Mouse (Mus musculus) midbrain, embryonic 10.5 days (tissue): Measurements from ENCODE around the gene Fam174b. TPM values are rescaled to one million over a fixed set of nuclear protein-coding genes. Genes with fewer than 3 reads are reported as not detected.

Experiments used
- DNase-seq: peaks from one replicate; pipeline ENCODE4 v3.0.0-alpha.2; 2017; ENCODE audit warnings: low spot score
- H3K27ac ChIP-seq: fragments of 300-500 bp; sonication (generic); replicated peaks from 2 replicates; pipeline ENCODE4 v1.5.1; 2016; ENCODE audit warnings: mild to moderate bottlenecking
- H3K27me3 ChIP-seq: fragments of 300-500 bp; sonication (generic); 2 replicates; pipeline ENCODE4 v1.6.1; 2016; ENCODE audit warnings: low read depth, mild to moderate bottlenecking; ENCODE audit not compliant: poor library complexity, severe bottlenecking
- H3K36me3 ChIP-seq: fragments of 300-500 bp; sonication (generic); 2 replicates; pipeline ENCODE4 v1.6.1; 2016; ENCODE audit warnings: mild to moderate bottlenecking, moderate library complexity
- H3K4me1 ChIP-seq: fragments of 300-500 bp; sonication (generic); 2 replicates; pipeline ENCODE4 v1.6.1; 2016
- H3K4me3 ChIP-seq: fragments of 300-500 bp; sonication (generic); 2 replicates; pipeline ENCODE4 v1.5.1; 2016; ENCODE audit warnings: mild to moderate bottlenecking, moderate library complexity
- H3K9me3 ChIP-seq: fragments of 300-500 bp; sonication (generic); replicated peaks from 2 replicates; pipeline ENCODE4 v1.6.1; 2016; ENCODE audit warnings: mild to moderate bottlenecking
- WGBS: fragments of 180-500 bp; shearing (Covaris S2); methylation state at CpG from one replicate; pipeline ENCODE4 v1.1.7; 2016; 5-methylcytosine and 5-hydroxymethylcytosine counted together
- polyA plus RNA-seq: library from polyadenylated mRNA; unstranded; fragments of >200 nt; fragmentation: Nextera tagmentation; extraction: Ambion mirVana; gene quantifications from 2 replicates; pipeline ENCODE4 v1.2.1, GENCODE M21; 2016

Fam174b gene
- polyA plus RNA-seq, 1 experiment from 2014 or later: 21.6 TPM

DNA sequence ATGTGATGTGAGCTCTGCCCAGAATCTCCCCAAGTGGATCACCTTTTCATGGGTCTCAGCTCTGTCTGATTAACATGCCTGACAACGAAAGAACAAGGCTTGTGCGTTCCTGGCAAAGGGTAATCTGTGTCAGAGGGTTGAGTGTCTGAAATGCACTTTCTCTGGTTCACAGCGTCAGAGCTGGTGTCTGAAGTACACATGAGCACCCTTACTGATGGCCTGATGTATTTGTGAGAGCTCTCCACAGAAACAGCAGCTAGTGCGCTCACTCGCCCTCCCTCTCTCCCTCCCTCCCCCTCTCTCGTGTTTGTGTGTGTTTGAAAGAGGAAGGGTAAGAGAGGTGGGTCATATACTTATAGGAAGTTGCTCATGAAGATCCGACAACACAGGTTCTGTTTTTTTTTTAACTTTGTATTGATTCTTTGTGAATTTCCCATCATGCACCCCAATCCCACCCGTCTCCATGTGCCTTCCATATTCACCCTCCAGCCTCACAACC lies 21.6 kb downstream of the Fam174b start:
- DNase-seq: no peak
- Histone ChIP-seq H3K36me3 (no peaks in the 10 kb centered on the region), H3K27me3 (no peaks in the 10 kb centered on the region), H3K9me3 (no peaks in the 10 kb centered on the region), H3K4me1 (no peaks in the 10 kb centered on the region), H3K27ac (no peak overlapping the region), H3K4me3 (no peak overlapping the region)
- 84% methylated on average over 8 of the region's 8 CpGs for WGBS

GRCm38 (mm10) chr7:73764679-73765078 lies 24.6 kb downstream of the Fam174b start:
- no peaks in the 10 kb centered on the region for H3K36me3 ChIP-seq
- no peaks in the 10 kb centered on the region for H3K9me3 ChIP-seq
- DNase-seq: no peak
- H3K27me3 ChIP-seq: no peaks in the 10 kb centered on the region
- H3K27ac ChIP-seq: no peak overlapping the region
- WGBS: 89% methylated on average over 5 of the region's 5 CpGs
- H3K4me1 ChIP-seq: no peaks in the 10 kb centered on the region
- no peak overlapping the region for H3K4me3 ChIP-seq

DNA sequence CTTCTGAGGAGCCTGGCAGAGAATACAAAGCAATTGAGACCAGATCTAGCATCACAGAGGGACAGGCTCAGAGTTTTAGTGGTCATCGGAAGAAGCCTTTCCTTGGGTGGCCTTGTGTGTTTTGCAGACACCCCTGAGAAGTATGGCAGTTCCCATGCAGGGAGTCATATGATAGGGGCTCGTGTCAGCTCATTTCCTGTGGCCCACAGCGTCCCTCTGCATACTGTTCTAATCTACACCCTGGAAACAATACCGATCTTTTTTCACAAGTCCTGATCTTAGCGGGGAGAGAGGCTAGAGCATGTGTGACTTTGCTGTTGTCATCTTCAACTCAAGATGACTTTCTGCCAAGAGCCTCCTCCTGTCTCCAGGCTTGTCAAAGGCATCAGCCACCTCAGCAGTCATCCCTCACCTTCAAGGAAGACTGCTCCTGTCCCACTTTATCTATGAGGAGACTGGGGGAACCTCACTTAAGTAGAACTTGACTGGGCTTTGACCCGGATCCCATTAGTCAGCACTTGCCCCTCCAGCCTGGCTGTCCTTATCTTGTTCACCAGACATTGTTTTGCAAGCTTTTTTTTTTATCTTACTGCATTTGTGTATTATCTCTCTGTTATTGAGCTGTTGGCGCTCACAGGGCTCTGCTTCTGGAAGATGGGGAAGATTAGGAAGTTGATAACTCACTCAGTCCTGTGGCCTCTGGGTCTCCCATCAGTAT lies 25.2 kb downstream of the Fam174b start:
- H3K9me3 ChIP-seq: no peaks in the 10 kb centered on the region
- DNase-seq: no peak
- no peak overlapping the region for H3K27ac ChIP-seq
- H3K4me1 ChIP-seq: no peaks in the 10 kb centered on the region
- no peaks in the 10 kb centered on the region for H3K36me3 ChIP-seq
- H3K27me3 ChIP-seq: no peaks in the 10 kb centered on the region
- WGBS: 84% methylated on average over 7 of the region's 7 CpGs
- H3K4me3 ChIP-seq: no peak overlapping the region

DNA sequence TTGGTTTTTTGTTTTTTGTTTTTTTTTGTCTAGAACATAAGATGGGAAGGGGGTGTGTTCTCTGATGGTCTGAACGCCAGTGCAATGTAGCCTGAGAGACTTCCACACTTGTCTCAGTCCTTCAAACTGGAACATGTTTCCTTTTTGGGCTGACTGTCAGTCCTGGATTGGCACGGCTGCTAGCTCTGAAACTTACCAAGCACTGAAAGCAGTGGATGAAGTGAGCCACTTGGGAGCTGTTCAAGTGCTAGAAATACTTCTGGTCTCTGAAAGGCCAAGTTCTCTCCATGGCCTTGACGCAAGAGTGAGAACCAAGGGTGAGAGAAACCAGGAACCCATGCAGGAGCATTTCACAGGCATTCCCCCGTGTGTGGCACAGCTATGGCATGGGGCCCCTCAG lies 29.1 kb downstream of the Fam174b start:
- Histone ChIP-seq H3K4me3 (no peak overlapping the region), H3K9me3 (no peaks in the 10 kb centered on the region), H3K4me1 (peaks cover 4% of the 10 kb centered on the region; the same call in 1 of the 2 replicates), H3K36me3 (no peaks in the 10 kb centered on the region), H3K27ac (no peak overlapping the region), H3K27me3 (no peaks in the 10 kb centered on the region)
- DNase-seq: no peak
- WGBS: 94% methylated on average over 4 of the region's 4 CpGs

DNA sequence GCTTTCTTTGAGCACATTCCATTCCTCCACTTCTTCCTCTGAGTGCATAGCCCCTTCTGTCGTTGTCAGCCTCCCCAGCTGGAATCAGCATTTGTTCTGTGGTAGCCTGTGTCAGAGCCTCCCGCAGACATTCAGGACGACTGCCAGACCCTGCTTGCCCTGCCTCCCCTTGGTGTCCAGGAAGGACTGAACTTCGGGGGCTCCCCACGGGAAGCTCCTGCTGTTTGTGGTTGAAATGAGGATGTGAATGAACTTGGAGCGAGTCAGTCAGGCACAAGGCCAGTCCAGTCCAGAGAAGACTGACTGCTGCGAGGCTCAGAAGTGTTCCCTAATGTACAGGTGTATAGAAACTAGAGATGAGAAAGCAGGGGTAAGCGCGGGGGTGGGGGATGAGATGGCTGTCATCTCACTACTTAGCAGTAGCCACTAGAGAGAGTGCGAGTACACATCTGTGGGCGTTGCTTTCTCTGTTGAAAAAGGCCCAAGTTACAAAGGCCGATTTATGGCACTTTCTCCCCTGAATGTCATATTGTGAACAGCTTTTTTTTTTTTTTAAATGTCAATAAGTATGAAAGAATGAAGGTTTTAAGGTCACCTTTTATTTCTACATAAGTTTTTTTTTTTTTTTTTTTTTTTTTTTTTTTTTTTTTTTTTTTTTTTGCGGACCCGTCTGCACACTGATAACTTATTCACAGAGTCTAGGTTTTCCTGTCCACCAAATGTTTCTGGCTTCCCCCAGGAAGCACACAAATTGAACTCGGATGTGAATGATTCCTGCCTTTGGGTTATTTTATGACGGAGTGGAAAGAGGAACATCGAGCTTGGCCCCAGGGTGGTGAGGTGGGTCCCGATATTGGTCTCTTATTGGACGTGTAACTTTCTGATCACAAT lies 31.5 kb downstream of the Fam174b start:
- Histone ChIP-seq H3K9me3 (no peaks in the 10 kb centered on the region), H3K36me3 (no peaks in the 10 kb centered on the region), H3K4me1 (peaks cover 4% of the 10 kb centered on the region; the same call in 1 of the 2 replicates), H3K27me3 (no peaks in the 10 kb centered on the region), H3K27ac (no peak overlapping the region), H3K4me3 (peak overlapping the region; percentile 10; the same call in 1 of the 2 replicates)
- WGBS: 52% methylated on average over 19 of the region's 19 CpGs
- peak; percentile 16 for DNase-seq

DNA sequence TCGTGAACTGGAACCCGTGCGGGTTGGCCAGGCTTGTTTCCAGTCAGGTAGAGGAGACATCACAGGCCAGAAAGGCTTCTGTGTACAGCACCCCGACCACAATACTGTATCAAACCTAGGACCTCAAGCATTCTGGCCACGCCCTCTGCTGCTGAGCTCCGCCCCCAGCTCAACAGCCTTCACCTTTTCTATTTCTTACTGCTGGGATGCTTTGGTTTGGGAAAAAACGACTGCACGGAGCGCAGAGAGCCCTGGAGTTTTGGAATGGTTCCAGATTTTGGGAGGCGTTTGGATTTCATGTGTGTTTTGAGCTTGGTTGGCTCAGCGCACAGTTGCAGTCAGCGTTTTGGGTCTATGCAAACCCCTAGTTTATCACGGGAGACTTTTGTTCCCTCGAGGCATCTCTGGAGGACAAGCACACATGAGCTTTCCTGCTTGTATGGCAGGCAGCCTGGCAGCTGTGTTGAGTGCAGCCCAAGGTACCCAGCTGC lies 32.2 kb downstream of the Fam174b start:
- DNase-seq: no peak
- no peaks in the 10 kb centered on the region for H3K36me3 ChIP-seq
- no peak overlapping the region for H3K27ac ChIP-seq
- peaks cover 4% of the 10 kb centered on the region; the same call in 1 of the 2 replicates for H3K4me1 ChIP-seq
- H3K27me3 ChIP-seq: no peaks in the 10 kb centered on the region
- H3K4me3 ChIP-seq: no peak overlapping the region
- no peaks in the 10 kb centered on the region for H3K9me3 ChIP-seq
- 78% methylated on average over 14 of the region's 14 CpGs for WGBS

DNA sequence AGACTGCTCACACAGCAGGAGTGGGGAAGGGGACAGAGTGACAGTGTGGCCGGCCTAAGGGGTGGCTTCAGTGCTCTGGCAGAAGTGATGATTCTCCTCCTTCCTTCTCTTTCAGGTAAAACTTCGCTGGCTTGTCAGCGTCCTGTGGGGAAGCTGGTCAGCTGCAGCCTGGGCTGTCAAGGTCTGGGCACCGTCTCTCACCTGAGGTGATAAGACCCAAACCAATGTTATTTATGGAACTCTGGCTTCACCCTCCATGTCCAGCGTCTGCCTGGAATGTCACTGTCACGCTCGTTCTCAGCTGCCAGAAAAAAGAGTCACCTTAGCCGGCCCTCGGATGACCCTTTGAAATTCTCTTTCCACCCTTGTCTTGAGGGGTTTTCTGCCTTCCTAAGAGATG lies 34.7 kb downstream of the Fam174b start:
- H3K4me3 ChIP-seq: no peak overlapping the region
- no peaks in the 10 kb centered on the region for H3K36me3 ChIP-seq
- peaks cover 4% of the 10 kb centered on the region; the same call in 1 of the 2 replicates for H3K4me1 ChIP-seq
- H3K27me3 ChIP-seq: no peaks in the 10 kb centered on the region
- 84% methylated on average over 9 of the region's 9 CpGs for WGBS
- no peak overlapping the region for H3K27ac ChIP-seq
- H3K9me3 ChIP-seq: no peaks in the 10 kb centered on the region
- no peak for DNase-seq

DNA sequence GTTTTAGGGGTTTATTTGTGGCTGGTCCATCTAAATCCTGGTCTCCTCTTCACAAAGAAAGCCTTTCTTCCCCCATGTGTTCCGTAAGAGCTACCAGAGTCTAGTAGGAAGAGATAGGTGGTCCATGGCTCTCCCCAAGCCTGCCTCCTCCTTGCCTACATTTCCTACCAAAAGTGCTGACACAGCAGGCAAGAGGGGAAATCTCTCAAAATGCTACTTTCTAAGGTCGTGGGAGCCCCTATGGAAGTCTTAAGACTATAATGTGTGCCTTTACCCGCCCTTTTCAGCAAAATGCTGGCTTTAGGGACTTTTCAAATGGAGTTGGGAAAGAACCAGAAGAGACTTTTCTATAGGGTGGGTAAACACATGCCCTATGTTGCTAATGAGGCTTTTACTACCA lies 37.7 kb downstream of the Fam174b start:
- no peak overlapping the region for H3K27ac ChIP-seq
- H3K36me3 ChIP-seq: no peaks in the 10 kb centered on the region
- DNase-seq: no peak
- H3K27me3 ChIP-seq: no peaks in the 10 kb centered on the region
- WGBS: 75% methylated on average over 3 of the region's 3 CpGs
- H3K4me1 ChIP-seq: no peaks in the 10 kb centered on the region
- no peak overlapping the region for H3K4me3 ChIP-seq
- no peaks in the 10 kb centered on the region for H3K9me3 ChIP-seq

GRCm38 (mm10) chr7:73784736-73785428 lies 44.8 kb downstream of the Fam174b start:
- no peak for DNase-seq
- Histone ChIP-seq H3K27ac (no peak overlapping the region), H3K36me3 (no peaks in the 10 kb centered on the region), H3K9me3 (no peaks in the 10 kb centered on the region), H3K4me1 (no peaks in the 10 kb centered on the region), H3K4me3 (no peak overlapping the region), H3K27me3 (no peaks in the 10 kb centered on the region)
- WGBS: 92% methylated on average over 4 of the region's 4 CpGs

DNA sequence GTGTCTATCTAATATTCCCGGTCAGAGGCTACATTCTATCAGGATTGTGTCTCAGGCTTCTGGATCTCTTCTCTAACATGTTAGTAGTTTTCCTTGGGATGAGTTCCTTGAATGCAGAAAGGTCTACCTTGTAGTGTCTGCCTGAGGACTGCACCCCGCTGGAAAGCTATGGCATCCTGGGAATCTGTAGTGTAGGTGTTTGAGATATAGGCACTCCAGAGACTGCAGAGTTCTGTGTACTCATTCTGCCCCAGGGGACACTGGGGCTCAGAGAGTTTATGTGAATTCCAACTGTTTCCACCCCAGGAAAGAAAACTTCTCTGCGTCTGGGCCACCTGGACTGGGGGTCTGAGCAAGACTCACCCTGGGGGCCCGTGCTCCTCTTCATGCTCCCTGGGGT lies 45.7 kb downstream of the Fam174b start:
- no peaks in the 10 kb centered on the region for H3K4me1 ChIP-seq
- no peaks in the 10 kb centered on the region for H3K36me3 ChIP-seq
- H3K27ac ChIP-seq: no peak overlapping the region
- 82% methylated on average over 4 of the region's 4 CpGs for WGBS
- H3K9me3 ChIP-seq: no peaks in the 10 kb centered on the region
- no peak overlapping the region for H3K4me3 ChIP-seq
- no peak for DNase-seq
- no peaks in the 10 kb centered on the region for H3K27me3 ChIP-seq

GRCm38 (mm10) chr7:73787513-73787912 lies 47.4 kb downstream of the Fam174b start:
- H3K9me3 ChIP-seq: no peaks in the 10 kb centered on the region
- H3K4me1 ChIP-seq: peaks cover 4% of the 10 kb centered on the region; the same call in 1 of the 2 replicates
- no peak for DNase-seq
- no peak overlapping the region for H3K4me3 ChIP-seq
- H3K27me3 ChIP-seq: no peaks in the 10 kb centered on the region
- H3K36me3 ChIP-seq: no peaks in the 10 kb centered on the region
- WGBS: 89% methylated on average over 8 of the region's 8 CpGs
- no peak overlapping the region for H3K27ac ChIP-seq

DNA sequence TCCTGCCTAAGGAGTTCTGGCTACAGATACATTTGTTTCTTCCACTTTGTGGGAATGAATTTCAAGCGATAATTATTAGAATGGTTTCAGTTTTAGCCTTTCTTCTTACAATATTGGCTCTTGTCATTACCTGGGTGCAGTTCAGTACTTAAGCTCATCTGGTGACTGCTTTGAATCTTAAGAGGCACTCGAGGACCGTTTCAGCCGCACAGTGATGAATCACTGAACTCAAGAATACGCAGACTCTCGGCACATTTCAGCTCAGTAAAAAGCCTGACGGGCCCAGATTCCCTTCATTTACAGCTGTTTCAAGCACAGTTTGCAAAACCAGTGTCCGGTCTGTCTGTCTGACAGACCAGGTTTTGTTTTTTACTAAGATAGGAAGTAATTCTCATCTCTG lies 51.0 kb downstream of the Fam174b start:
- no peaks in the 10 kb centered on the region for H3K9me3 ChIP-seq
- H3K36me3 ChIP-seq: no peaks in the 10 kb centered on the region
- peaks cover 12% of the 10 kb centered on the region; the same call in 1 of the 2 replicates for H3K4me1 ChIP-seq
- H3K27me3 ChIP-seq: no peaks in the 10 kb centered on the region
- no peak overlapping the region for H3K4me3 ChIP-seq
- 83% methylated on average over 8 of the region's 8 CpGs for WGBS
- no peak overlapping the region for H3K27ac ChIP-seq
- DNase-seq: no peak
